Mouse (Mus musculus) limb, embryonic 11.5 days (tissue): ENCODE measurements around the gene Gm11146. TPM values are rescaled to one million over a fixed set of nuclear protein-coding genes. Genes with fewer than 3 reads are reported as not detected.

ENCODE experiments used
- ATAC-seq: fragments of 200-750 bp; cut with Nextera tagmentation; 2 replicates; pipeline ENCODE4 v1.8.0; 2017; ENCODE audit warnings: low read depth; ENCODE audit not compliant: insufficient number of reproducible peaks, low FRiP score, low TSS enrichment
- DNase-seq: peaks from one replicate; pipeline ENCODE4 v3.0.0-alpha.2; 2015; ENCODE audit warnings: low spot score
- H3K27ac ChIP-seq: fragments of 300-500 bp; sonication (generic); replicated peaks from 2 replicates; pipeline ENCODE4 v1.5.1; 2014; ENCODE audit warnings: low read depth, mild to moderate bottlenecking, low read length
- H3K27me3 ChIP-seq: fragments of 300-500 bp; sonication (generic); 2 replicates; pipeline ENCODE4 v1.6.1; 2014; ENCODE audit warnings: mild to moderate bottlenecking, low read length, mixed read lengths; ENCODE audit not compliant: control insufficient read depth, insufficient read depth
- H3K36me3 ChIP-seq: fragments of 300-500 bp; sonication (generic); 2 replicates; pipeline ENCODE4 v1.6.1; 2014; ENCODE audit warnings: mild to moderate bottlenecking, low read length, moderate library complexity, mixed read lengths; ENCODE audit not compliant: control insufficient read depth, insufficient read depth
- H3K4me1 ChIP-seq: fragments of 300-500 bp; sonication (generic); 2 replicates; pipeline ENCODE4 v1.6.1; 2014; ENCODE audit warnings: low read length, mixed read lengths; ENCODE audit not compliant: control insufficient read depth, insufficient read depth
- H3K4me2 ChIP-seq: fragments of 300-500 bp; sonication (generic); 2 replicates; pipeline ENCODE4 v1.6.1; 2014; ENCODE audit warnings: low read depth, mild to moderate bottlenecking, moderate library complexity; ENCODE audit not compliant: severe bottlenecking
- H3K4me3 ChIP-seq: fragments of 300-500 bp; sonication (generic); 2 replicates; pipeline ENCODE4 v1.5.1; 2014; ENCODE audit warnings: low read depth, low read length
- H3K9ac ChIP-seq: fragments of 300-500 bp; sonication (generic); 2 replicates; pipeline ENCODE4 v1.6.1; 2014; ENCODE audit warnings: mild to moderate bottlenecking, low read length
- H3K9me3 ChIP-seq: fragments of 300-500 bp; sonication (generic); 2 replicates; pipeline ENCODE4 v1.6.1; 2016; ENCODE audit warnings: low read length; ENCODE audit not compliant: control insufficient read depth
- WGBS: fragments of 180-500 bp; shearing (Covaris S2); extraction: QIAGEN DNeasy Blood & Tissue Kit; methylation state at CpG from one replicate; pipeline ENCODE4 v1.1.7; 2014; 5-methylcytosine and 5-hydroxymethylcytosine counted together
- polyA plus RNA-seq: library from polyadenylated mRNA; unstranded; fragments of >200 nt; fragmentation: Nextera tagmentation; extraction: Ambion mirVana; gene quantifications from 2 replicates; pipeline ENCODE4 v1.2.1, GENCODE M21; 2014

Gm11146 gene
- polyA plus RNA-seq: not detected in 2 replicates

DNA sequence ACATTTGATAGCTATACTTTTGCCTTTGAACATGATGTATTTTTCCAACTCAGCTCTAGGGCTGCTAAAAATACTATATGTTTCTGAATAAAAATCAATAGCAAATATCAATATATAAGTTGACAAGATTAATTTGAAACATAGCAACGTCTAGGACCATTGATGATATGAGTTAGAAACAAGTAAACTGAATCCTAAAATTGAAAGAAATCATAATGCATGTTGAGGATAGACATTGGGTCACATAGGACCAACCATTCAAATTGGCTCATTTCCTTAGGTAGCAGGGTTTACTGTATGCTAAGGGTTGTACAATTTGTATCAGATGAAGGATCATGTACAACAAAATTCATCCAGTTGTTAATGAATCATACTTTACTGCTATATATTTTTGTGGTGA lies at the start of gene Gm11146:
Gm11146 (minus strand) TSS at position 101 of the 400 bp plus-strand sequence.
- 81% methylated on average over 1 of the region's 1 CpGs for WGBS
- no peaks in the 10 kb centered on the region for H3K9me3 ChIP-seq
- no peak within 1 kb of the TSS for H3K4me2 ChIP-seq
- no peak within 1 kb of the TSS for H3K4me3 ChIP-seq
- no peak within 1 kb of the TSS for H3K9ac ChIP-seq
- H3K27me3 ChIP-seq: no peaks in the 10 kb centered on the region
- ATAC-seq: no peak
- H3K4me1 ChIP-seq: no peaks in the 10 kb centered on the region
- DNase-seq: no peak
- H3K27ac ChIP-seq: no peak within 1 kb of the TSS
- H3K36me3 ChIP-seq: 0 out of 2 replicates have a peak, but pooled peaks cover 2% of the 10 kb centered on the region

GRCm38 (mm10) chr16:77650596-77650995 lies 48.7 kb upstream of the Gm11146 start:
- 47% methylated on average over 1 of the region's 1 CpGs for WGBS
- 0 out of 2 replicates have a peak, but pooled peaks cover 2% of the 10 kb centered on the region for H3K4me1 ChIP-seq
- H3K9ac ChIP-seq: no peak overlapping the region
- H3K27me3 ChIP-seq: no peaks in the 10 kb centered on the region
- H3K36me3 ChIP-seq: no peaks in the 10 kb centered on the region
- no peak overlapping the region for H3K27ac ChIP-seq
- no peak overlapping the region for H3K4me3 ChIP-seq
- H3K4me2 ChIP-seq: no peak overlapping the region
- H3K9me3 ChIP-seq: no peaks in the 10 kb centered on the region
- ATAC-seq: no peak
- DNase-seq: no peak

- Histone ChIP-seq H3K27me3 (no peaks in the 10 kb centered on the region), H3K9me3 (no peaks in the 10 kb centered on the region), H3K4me3 (no peak overlapping the region), H3K27ac (no peak overlapping the region), H3K4me1 (0 out of 2 replicates have a peak, but pooled peaks cover 2% of the 10 kb centered on the region), H3K4me2 (no peak overlapping the region), H3K36me3 (no peaks in the 10 kb centered on the region), H3K9ac (no peak overlapping the region)
- 82% methylated on average over 2 of the region's 2 CpGs for WGBS
- DNase-seq (no peak), ATAC-seq (no peak)
Measured at GRCm38 (mm10) chr16:77649006-77649405, 47.1 kb upstream of the Gm11146 start.

DNA sequence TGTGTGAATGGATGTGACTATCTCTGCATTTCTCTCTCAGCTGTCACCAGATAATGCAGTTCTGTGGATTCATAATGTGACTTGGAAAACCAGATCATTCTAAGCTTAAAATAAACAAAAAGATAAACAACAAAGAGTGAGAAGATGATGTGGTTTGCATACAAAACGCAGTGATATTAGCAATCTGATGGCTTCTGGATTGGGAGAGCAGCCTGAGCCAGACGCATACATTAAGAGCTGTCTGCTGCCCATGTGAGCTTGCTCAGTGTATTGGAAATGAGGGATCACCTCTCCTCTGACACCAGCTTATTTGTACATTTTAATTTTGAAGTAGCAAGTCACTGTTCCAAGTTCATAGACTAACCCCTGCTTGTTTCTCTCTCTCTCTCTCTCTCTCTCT lies 46.3 kb upstream of the Gm11146 start:
- H3K9me3 ChIP-seq: no peaks in the 10 kb centered on the region
- H3K27me3 ChIP-seq: no peaks in the 10 kb centered on the region
- H3K27ac ChIP-seq: no peak overlapping the region
- 68% methylated on average over 2 of the region's 2 CpGs for WGBS
- DNase-seq (no peak), ATAC-seq (no peak)
- 0 out of 2 replicates have a peak, but pooled peaks cover 2% of the 10 kb centered on the region for H3K4me1 ChIP-seq
- H3K4me3 ChIP-seq: no peak overlapping the region
- no peaks in the 10 kb centered on the region for H3K36me3 ChIP-seq
- H3K9ac ChIP-seq: no peak overlapping the region
- no peak overlapping the region for H3K4me2 ChIP-seq

- H3K27me3 ChIP-seq: no peaks in the 10 kb centered on the region
- H3K4me2 ChIP-seq: no peak overlapping the region
- ATAC-seq (no peak), DNase-seq (no peak)
- 0 out of 2 replicates have a peak, but pooled peaks cover 2% of the 10 kb centered on the region for H3K4me1 ChIP-seq
- H3K9ac ChIP-seq: no peak overlapping the region
- no peaks in the 10 kb centered on the region for H3K9me3 ChIP-seq
- H3K4me3 ChIP-seq: no peak overlapping the region
- WGBS: 82% methylated on average over 7 of the region's 7 CpGs
- H3K27ac ChIP-seq: no peak overlapping the region
- no peaks in the 10 kb centered on the region for H3K36me3 ChIP-seq
Measured at GRCm38 (mm10) chr16:77646146-77646545, 44.3 kb upstream of the Gm11146 start.

- Histone ChIP-seq H3K4me1 (0 out of 2 replicates have a peak, but pooled peaks cover 2% of the 10 kb centered on the region), H3K9me3 (no peaks in the 10 kb centered on the region), H3K4me3 (no peak overlapping the region), H3K4me2 (no peak overlapping the region), H3K9ac (no peak overlapping the region), H3K27me3 (no peaks in the 10 kb centered on the region), H3K27ac (no peak overlapping the region), H3K36me3 (no peaks in the 10 kb centered on the region)
- WGBS: 39% methylated on average over 1 of the region's 1 CpGs
- no peak for DNase-seq
- ATAC-seq: no peak
Measured at GRCm38 (mm10) chr16:77644976-77645375, 43.1 kb upstream of the Gm11146 start.

- Histone ChIP-seq H3K36me3 (no peaks in the 10 kb centered on the region), H3K4me3 (peak overlapping the region; percentile 44), H3K27ac (no peak overlapping the region), H3K4me2 (peak overlapping the region; percentile 68), H3K9ac (peak overlapping the region; percentile 55), H3K9me3 (no peaks in the 10 kb centered on the region), H3K4me1 (0 out of 2 replicates have a peak, but pooled peaks cover 2% of the 10 kb centered on the region), H3K27me3 (no peaks in the 10 kb centered on the region)
- ATAC-seq (peak; percentile 67; the same call in 1 of the 2 replicates), DNase-seq (peak; percentile 68)
- whole genome bisulfite sequencing: 5% methylated on average over 31 of the region's 31 CpGs
Measured at GRCm38 (mm10) chr16:77643871-77644720, 42.2 kb upstream of the Gm11146 start.

GRCm38 (mm10) chr16:77643036-77643870 lies 41.4 kb upstream of the Gm11146 start:
- DNase-seq (no peak), ATAC-seq (no peak)
- peak overlapping the region; percentile 68; the same call in 1 of the 2 replicates for H3K4me2 ChIP-seq
- no peak overlapping the region for H3K9ac ChIP-seq
- H3K27ac ChIP-seq: no peak overlapping the region
- no peaks in the 10 kb centered on the region for H3K27me3 ChIP-seq
- H3K9me3 ChIP-seq: no peaks in the 10 kb centered on the region
- 0 out of 2 replicates have a peak, but pooled peaks cover 2% of the 10 kb centered on the region for H3K4me1 ChIP-seq
- H3K36me3 ChIP-seq: no peaks in the 10 kb centered on the region
- 87% methylated on average over 14 of the region's 14 CpGs for WGBS
- H3K4me3 ChIP-seq: peak overlapping the region; percentile 44
